Mouse (Mus musculus) frontal cortex, postnatal 14 days (tissue): ENCODE results near the gene Ccr2.
"Not testable (repeated sequence)": the region's sequence is repeated elsewhere in the genome, so short reads cannot be mapped to it uniquely, and the experiment has no call there.

Source experiments
- DNase-seq, 2 experiments: peaks; one replicate each; pipeline ENCODE4 v3.0.0; 2022; ENCODE audit warnings: low spot score in 2 of 2

Ccr2 gene

DNA sequence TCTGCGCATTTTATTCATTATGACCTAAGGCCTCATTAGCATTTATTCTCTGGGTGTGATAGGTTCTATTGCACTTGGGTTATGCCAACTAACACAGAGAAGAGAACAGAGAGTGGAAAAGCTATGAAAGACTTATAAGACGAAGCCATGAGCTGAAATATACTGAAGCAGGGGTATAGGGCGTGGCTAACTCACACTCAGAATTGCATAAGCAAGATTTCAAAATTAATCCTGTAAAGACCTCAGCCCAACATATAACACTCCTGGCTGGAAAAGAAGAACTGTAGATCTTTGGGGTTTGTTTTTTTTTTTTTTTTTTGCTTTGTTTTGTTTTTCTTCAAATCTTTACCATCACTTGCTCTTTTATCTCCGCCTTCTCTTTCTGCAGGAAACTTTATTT, at the start of gene Ccr2:
TSS of gene Ccr2 (plus strand) at position 228 of the 400 bp plus-strand sequence.
- no peak for DNase-seq

DNA sequence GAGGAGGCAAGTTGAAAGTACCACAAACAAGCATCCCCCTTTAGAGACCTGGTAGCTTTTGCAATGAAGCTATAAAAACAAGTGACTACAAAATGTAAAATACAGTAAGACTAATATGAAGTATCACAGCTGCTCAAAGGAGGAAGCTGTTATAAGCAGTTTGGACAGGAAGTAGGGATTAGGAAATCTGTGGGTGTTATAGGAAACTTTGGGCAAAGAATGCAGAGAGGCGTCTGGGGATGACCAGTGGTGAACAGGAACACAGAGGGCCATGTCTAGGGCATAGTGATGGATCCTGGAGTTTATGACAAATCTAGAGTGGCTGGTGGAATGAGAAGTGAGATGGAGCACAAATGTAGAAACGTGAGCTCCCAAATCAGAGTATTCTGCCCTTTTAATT, 48.2 kb upstream of the Ccr2 start:
- no peak for DNase-seq

DNA sequence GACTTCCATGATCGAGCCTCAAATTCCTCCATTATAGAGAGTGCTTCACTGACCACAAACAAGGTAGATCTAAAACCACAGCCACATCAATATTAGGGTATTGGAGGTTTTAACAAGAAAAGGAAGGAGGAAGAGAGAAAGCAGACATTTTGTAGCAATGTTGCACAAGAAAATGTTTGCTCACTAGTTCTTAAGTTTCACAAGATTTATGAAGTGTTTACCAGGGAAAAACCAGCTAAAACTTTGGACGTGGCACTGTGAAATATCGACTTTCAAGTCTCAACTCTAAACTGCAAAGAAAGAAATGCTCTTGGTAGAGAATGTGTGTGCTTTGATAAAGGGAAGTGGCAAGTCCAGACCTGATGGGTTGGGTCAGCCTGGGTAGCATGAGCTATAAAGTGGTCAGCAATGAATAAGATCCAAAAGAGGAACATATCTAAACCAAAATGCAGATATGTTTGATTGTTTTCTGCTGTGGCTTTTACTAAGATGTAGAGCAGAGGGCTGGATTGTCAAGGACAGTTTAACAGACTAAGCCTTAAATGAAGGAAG, 45.5 kb upstream of the Ccr2 start:
- no peak for DNase-seq

DNA sequence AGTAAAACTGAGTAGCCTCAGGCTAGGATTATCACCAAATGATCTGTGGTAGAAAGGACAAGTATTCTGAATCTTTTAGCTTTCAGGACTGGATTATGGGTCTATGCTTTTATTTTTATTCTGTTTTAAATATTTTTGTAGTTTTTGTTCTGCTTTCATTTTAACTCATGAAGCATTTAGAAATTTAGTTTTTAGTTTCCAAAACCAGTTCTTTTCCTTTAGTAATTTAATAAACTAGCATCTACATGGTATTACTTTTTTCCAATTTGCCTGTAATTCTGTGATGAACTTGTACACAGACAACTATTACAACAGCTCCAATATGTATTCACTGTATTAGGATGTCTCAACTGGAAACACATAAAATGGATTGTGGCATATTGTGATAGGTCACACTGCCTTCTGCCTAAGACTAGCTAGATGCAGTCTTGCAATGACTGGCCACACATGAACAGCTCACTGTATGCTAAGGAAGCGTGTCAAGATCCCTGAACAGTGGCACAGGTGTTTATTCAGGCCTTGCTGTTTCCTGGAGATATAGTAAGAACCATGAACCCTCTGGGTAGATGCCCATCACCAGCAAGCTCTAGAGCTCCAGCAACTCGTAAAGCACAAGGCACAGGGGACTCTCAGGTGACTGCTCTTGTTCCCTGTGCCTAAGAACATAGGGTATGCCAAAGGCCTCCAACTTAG, 41.9 kb upstream of the Ccr2 start:
- no peak for DNase-seq

DNA sequence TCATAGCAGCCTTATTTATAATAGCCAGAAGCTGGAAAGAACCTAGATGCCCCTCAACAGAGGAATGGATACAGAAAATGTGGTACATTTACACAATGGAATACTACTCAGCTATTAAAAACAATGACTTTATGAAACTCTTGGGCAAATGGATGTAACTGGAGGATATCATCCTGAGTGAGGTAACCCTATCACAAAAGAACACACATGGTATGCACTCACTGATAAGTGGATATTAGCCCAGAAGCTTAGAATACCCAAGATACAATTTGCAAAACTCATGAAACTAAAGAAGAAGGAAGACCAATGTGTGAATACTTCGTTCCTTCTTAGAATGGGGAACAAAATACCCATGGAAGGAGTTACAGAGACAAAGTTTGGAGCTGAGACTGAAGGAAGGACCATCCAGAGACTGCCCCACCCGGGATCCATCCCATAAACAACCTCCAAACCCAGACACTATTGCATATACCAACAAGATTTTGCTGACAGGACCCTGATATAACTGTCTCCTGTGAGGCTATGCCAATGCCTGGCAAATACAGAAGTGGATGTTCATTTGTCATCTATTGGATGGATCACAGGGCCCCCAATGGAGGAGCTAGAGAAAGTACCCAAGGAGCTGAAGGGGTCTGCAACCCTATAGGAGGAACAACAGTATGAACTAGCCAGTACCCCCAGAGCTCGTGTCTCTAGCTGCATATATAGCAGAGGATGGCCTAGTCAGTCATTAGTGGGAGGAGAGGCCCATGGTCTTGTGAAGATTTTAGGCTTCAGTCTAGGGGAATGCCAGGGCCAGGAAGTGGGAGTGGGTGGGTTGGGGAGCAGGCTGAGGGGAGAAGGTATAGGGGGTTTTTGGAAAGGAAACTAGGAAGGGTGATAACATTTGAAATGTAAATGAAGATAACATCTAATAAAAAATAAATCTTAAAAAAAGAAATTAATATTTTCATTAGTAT, 40.0 kb upstream of the Ccr2 start:
- not testable (repeated sequence) for DNase-seq

DNA sequence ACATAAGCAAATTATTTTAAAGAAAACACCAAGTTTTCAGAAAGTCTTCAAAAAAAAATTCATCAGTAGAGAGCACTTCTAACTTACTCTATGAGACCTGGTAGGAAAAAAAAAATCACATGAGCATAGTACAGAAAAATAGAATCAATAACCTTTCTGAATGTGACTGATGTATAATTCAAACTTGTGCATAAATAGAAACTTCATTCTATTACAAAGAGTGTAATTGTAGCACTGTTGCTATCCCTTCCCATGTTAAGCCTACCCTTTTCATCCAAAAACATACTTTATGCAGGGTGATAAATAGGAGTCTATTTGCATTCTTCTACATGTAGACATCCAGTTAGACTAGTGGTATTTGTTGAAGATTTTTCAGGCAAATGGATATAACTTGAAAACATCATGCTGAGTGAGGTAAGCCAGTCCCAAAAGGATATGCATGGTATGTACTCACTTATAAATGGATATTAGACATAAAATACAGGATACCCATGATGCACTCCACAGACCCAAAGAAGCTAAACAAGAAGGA, 35.1 kb upstream of the Ccr2 start:
- DNase-seq: no peak

DNA sequence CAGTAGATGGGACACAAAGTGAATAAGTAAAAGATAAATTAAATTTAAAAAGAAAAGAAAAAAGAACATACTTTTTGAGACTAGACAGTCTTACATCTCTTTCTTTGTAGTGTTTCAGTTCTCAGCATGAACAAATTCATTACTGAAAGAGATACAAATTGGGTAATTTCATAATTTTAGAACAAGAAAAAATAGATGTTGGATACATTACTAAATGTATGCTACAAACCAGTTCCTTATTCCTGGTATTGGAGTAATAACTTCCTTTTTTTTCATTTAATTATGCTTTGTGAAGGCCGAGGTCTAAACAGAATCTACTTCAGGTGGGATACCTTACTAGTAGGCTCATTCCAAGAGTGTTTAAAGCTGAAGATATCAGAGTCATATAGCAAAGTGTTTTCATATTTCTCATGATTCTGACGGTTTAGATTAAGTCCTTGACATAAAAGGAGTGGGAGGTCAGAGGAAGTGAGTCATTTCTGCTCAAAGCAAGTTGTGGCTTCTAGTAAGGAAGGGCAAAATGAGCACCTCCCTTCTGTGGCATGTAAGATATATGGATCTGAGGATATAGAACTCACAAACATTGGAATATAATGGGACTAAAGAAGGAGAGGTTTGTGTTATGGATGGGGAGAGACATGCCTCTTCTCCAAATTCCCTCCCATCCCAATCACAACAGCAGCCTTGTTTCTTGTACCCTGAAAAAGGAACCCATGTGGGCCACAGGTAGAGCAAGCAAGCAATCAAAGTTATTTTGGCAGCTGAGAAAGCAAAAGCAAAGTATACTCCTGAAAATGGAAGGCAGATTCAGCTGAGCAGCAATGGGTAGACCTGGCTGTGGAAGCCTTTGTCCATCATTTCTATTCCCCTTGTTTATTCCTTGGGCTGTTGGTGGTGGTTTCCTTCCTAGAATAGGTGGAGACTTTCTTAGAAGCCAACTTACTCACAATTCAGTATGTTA, 33.4 kb upstream of the Ccr2 start:
- no peak for DNase-seq

DNA sequence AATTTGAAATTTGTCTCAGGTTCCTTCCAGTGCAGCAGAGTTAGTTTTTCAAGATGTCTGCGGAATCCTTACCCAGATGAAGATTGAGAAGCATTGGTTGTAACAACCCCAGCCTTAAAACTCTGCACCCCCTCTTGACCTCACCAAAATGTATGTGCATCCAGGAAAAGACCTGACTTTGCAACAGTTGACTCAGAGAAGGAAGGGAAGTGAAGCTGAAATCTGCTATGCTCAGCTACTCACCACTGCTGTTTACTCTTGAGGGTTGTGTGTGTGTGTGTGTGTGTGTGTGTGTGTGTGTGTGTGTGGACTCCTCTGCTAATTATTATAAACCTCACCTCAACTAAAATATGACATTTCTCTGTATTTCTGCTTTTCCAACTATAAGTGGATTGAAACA, 30.2 kb upstream of the Ccr2 start:
- no peak for DNase-seq

DNA sequence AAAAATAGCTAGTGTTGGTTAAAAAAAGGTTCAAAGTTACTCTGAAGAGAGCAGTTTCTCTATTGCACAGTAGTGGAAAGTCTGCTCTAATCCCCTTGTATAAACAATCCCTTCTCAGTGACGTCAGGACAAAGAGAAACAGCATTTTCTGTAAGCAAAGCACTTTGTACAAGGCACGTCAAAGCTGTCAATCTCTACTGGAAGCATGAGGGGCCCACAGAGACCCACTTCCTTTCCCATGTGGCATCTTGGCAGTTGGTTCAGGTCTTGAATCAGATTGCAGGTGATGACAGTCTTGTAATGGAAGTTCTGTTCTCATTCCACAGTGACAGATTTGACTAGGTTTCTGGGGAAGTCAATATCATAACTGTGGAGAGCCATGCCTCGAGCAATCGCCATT, 21.9 kb upstream of the Ccr2 start:
- no peak for DNase-seq

DNA sequence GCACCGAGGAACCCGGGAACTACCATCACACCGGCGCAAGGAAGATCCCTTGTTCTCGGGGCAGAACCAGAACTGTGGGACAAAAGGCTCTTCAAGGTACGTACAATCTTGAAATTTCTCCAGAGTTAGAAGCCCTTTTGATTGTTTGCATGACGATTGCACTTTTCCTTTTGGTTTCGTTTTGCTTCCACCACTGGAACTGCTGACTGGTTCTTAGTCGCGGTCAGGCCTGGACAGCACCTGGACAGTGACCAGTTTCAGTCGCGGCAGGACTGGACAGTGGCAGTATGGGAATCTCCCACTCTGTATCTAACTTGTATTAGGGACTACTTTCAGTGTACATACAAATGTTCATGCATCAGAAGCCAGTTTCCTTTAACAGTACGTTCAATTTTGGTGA, 21.3 kb upstream of the Ccr2 start:
- DNase-seq: not testable (repeated sequence)

DNA sequence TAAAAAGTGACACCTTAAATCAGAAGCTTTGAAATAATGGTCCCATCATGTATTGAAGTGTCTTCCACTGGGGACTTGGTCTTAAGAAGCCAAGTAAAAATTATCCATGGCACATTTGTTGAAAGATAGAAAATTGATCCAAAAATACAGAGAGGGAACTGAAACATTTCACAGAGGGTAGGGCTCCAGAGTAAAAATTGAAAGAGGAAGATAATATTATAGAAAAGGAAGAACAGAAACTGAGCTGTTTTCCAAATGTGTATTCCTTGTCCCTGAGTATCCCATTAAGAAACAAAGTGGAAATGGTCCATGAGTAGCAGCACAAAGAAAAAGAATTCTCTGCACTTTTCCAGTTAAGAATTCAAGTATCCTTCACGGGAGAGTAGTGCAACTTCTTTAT, 11.3 kb upstream of the Ccr2 start:
- no peak for DNase-seq

DNA sequence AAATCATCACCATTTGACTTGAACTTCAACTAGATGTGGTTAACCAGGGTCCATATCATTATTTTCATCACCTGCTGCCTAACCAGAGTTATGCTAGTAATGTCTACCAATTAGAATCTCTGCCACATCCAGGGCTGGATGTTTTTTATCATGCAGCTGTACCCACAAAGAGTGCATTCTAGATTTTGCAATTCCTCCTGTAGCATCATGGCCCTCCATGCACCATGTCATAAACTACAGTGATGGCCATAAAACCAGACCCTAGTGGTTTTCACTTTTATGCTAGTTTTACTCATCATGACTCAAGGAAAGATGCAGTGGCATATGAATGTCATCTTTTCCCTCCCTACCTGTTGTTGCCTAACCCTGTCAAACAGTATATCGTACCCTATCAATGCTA, 2.6 kb upstream of the Ccr2 start:
- DNase-seq: no peak

DNA sequence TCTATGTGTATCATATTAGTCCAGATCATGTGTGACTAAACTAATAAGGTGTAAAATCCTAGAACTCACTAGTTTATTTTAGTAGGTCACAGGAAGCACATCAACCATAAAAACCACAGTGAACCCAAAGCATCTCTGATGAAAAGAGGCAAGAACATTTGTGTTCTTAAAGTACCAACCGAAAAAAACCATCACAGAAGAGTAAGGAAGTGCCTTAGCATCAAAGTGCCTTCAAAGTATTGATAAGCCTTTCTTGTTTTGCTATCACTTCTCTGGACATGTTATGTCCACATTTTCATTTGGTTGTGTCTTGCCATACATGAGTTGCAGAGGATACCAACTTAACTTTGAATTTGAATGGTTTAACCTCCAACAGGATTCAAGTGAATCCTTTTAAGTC, 1.4 kb upstream of the Ccr2 start:
- DNase-seq: no peak

DNA sequence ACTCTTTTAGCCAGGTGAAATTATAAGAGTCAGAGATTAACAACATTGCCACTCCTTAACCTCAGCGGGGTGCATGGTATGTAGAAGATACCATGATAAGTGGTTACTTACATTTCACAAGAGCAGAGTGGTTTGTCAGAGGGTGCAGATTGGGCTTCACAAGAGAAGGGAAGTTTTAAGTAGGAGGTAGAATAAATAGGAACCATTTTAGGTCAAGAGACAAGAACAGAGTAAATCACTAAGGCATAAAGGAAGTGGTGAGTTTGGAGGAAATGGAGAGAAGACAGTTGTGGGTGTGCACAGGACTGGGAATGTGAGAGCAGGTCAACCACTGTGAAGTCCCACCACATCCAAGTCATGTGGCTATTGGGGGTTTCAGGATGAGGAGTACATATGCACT, 1.4 kb downstream of the Ccr2 start:
- DNase-seq: no peak

DNA sequence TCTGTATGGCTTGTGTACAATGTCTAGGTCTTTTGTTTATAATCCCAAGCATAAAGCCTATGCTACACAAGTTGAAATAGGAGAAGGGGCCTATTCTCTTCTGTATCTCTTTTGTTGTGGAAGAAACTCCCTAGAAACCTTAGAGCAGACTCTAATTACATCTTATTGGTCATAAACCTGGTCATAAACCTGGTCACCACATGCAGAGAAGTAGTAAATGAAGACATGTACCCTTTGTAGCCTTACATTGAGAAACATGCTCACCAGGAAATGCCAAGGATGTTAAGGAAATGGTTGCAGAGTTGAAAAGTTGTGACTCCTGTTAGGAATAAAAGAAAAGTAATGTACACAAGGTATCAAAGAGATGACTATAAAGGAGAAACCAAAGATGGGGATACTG, 3.4 kb downstream of the Ccr2 start:
- DNase-seq: no peak

DNA sequence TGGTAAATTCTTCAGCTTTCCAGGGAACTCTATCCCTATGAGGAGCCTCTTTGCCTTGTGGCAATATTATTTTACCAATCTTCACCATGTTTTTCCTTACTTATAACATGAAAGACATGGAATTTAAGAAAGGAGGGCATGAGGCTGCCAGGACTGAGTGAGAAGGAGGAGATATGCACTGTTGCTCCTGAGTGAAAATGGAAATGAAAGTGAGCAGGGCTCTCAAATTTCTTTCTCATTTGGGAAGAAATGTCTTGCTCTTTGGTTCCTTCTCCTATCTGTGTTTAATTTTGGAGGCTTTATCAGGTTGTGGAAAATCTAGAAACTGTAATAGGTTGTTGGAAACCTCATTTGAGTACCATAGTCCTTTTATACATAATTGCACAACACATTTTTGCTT, 5.5 kb downstream of the Ccr2 start:
- DNase-seq: no peak

DNA sequence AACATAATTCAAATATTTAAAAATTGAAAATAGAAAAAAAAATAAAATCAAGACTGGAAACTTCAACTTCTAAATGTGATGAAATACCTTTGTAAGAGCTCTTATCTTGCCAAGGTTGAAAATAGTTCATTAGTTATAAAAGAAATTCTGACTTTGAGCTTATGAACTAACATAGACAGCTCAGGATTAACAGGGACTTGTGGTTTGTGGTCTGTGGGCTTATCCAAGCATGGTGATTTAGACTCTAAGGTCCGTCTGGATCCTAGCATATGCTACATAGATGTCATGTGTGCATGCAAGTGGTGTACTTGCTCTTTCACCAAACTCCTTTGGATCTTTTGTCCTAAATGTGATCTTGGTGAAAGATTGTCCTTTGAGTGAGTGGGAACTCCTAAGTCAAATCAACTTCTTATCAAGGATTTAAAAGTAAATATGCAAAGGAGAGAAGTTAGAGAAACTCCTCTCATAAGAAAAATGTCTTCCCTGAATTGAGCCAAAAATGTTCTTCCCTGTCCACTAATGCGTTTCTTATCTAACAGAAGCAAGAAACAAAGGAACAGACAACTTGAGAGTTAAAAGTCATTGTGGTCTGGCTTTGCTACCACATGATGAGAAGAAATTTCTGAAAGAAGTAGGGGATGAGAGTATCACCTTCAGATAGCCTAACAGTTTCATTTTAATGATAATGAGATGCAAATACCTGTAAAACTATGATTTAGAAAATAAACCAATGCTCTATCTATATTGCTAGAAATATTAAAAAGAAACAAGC, 6.8 kb downstream of the Ccr2 start:
- DNase-seq: no peak

DNA sequence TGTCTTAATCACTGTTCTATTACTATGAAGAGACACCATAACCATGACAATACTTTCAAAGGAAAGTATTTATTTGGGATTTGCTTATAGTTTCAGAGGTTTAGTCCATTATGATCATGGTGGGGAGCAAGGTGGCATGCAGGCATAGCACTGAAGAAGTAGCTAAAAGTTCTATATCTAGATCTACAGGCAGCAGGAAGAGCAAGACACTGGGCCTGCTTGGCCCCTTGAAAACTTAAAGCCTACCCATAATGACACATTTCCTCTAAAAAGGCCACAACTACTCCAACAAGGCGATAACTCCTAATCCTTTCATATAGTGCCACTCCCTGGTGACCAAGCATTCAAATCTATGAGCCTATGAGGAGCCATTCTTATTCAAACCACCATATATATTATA, 10.2 kb downstream of the Ccr2 start:
- DNase-seq: no peak

DNA sequence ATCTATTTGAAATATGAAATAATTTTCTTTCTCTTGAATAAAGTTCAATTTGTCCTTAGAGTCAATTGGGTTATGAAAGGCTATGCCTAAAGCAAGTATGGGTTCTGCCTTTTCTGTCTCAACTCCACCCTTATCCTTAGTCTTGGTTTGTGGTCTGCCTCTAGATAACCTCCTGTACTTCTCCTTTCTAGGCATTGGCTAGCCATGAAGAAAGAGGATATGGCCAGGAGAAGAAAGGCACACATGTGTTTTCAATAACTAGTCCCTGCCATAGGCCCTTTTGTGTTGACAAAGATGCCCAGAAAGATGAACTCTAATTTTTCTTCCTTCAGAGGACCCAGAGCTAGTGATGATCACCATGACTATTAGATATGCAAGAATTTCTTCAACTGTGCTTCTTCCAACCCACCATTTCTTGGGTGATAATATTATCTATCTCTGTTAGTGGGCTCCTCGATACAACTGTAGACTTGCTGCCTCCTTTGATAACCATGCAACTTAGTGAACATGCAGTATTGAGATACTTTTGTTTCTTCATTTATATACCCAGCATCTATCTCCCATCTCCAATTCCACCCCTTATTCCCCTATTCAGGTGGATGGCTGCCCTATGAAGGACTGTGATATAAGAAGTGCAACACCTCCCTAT, 11.0 kb downstream of the Ccr2 start:
- DNase-seq: no peak

DNA sequence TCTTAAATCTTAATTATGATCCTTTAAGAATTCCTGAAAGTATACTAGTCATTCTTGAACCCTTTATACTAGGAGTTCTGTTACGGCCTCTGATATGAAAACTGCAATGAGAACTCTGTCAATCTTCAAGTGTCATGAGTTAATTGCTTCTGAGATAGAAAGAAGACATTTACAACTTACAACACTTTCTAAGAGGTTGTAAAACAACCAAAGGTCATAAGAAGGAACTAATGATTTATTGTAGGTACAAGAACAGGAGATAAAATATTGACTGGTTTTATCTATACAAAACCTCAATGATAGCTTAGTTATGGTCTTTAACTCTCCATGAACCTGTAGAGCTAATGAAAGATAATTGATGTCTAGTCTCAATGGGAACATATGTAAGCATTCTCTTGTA, 12.0 kb downstream of the Ccr2 start:
- DNase-seq: no peak
